Mouse (Mus musculus) intestine, postnatal 0 days (tissue): ENCODE measurements at regions not wholly inside any gene's neighbourhood (a gene's known extent, or its start where the extent isn't known, plus 50 kb on each side); places are given as distances from the start of the nearest gene placed in this dataset.

Experiments
- ATAC-seq: fragments of 200-750 bp; cut with Nextera tagmentation; 2 replicates; pipeline ENCODE4 v1.8.0; 2017; ENCODE audit warnings: mild to moderate bottlenecking, moderate TSS enrichment, moderate library complexity
- H3K27ac ChIP-seq: fragments of 300-500 bp; sonication (generic); 2 replicates; pipeline ENCODE4 v1.5.1; 2014; ENCODE audit warnings: mild to moderate bottlenecking, low read depth, low read length, moderate library complexity
- H3K27me3 ChIP-seq: fragments of 300-500 bp; sonication (generic); replicated peaks from 2 replicates; pipeline ENCODE4 v1.6.1; 2014; ENCODE audit warnings: low read length, mixed read lengths; ENCODE audit not compliant: control insufficient read depth, insufficient read depth
- H3K36me3 ChIP-seq: fragments of 300-500 bp; sonication (generic); 2 replicates; pipeline ENCODE4 v1.6.1; 2014; ENCODE audit warnings: mild to moderate bottlenecking, moderate library complexity; ENCODE audit not compliant: control insufficient read depth, insufficient read depth
- H3K4me1 ChIP-seq: fragments of 300-500 bp; sonication (generic); replicated peaks from 2 replicates; pipeline ENCODE4 v1.6.1; 2014; ENCODE audit warnings: antibody characterized with exemption, low read length, mixed read lengths; ENCODE audit not compliant: control insufficient read depth, insufficient read depth
- H3K4me2 ChIP-seq: fragments of 300-500 bp; sonication (generic); replicated peaks from 2 replicates; pipeline ENCODE4 v1.6.1; 2014; ENCODE audit warnings: low read depth, mild to moderate bottlenecking, moderate library complexity
- H3K4me3 ChIP-seq: fragments of 300-500 bp; sonication (generic); 2 replicates; pipeline ENCODE4 v1.5.1; 2014; ENCODE audit warnings: low read depth, low read length
- H3K9ac ChIP-seq: fragments of 300-500 bp; sonication (generic); 2 replicates; pipeline ENCODE4 v1.6.1; 2014; ENCODE audit warnings: mild to moderate bottlenecking, low read depth, low read length
- H3K9me3 ChIP-seq: fragments of 300-500 bp; sonication (generic); 2 replicates; pipeline ENCODE4 v1.6.1; 2016; ENCODE audit warnings: mixed run types; ENCODE audit not compliant: control insufficient read depth
- CTCF ChIP-seq: sonication (generic); IDR thresholded peaks from 2 replicates; pipeline ENCODE4 v1.5.1; 2016; ENCODE audit warnings: low read depth, mild to moderate bottlenecking, control low read depth, antibody characterized with exemption, moderate library complexity
- WGBS: fragments of 180-500 bp; shearing (Covaris S2); extraction: QIAGEN DNeasy Blood & Tissue Kit; methylation state at CpG from one replicate; pipeline ENCODE4 v1.1.7; 2014; 5-methylcytosine and 5-hydroxymethylcytosine counted together

GRCm38 (mm10) chr1:61099341-61099740 is 121.6 kb downstream of the Icos start:
- Histone ChIP-seq H3K9me3 (no peaks in the 10 kb centered on the region), H3K4me1 (no peaks in the 10 kb centered on the region), H3K4me3 (no peak overlapping the region), H3K9ac (no peak overlapping the region), H3K27ac (no peak overlapping the region), H3K36me3 (no peaks in the 10 kb centered on the region), H3K27me3 (no peaks in the 10 kb centered on the region), H3K4me2 (no peak overlapping the region)
- WGBS, result 31% methylated on average over 5 of the region's 5 CpGs
- no peak for ATAC-seq
- TF ChIP-seq CTCF, result no peak

GRCm38 (mm10) chr1:61101679-61102078 is 124.0 kb downstream of the Icos start:
- TF ChIP-seq CTCF, result peak; percentile 65
- 59% methylated on average over 4 of the region's 4 CpGs for WGBS
- H3K4me1 ChIP-seq, result no peaks in the 10 kb centered on the region
- H3K36me3 ChIP-seq, result no peaks in the 10 kb centered on the region
- ATAC-seq, result no peak
- no peak overlapping the region for H3K9ac ChIP-seq
- no peaks in the 10 kb centered on the region for H3K27me3 ChIP-seq
- no peaks in the 10 kb centered on the region for H3K9me3 ChIP-seq
- no peak overlapping the region for H3K4me2 ChIP-seq
- H3K4me3 ChIP-seq, result no peak overlapping the region
- H3K27ac ChIP-seq, result no peak overlapping the region

- WGBS, result 80% methylated on average over 5 of the region's 5 CpGs
- Histone ChIP-seq H3K4me3 (no peak overlapping the region), H3K27ac (no peak overlapping the region), H3K9ac (no peak overlapping the region), H3K4me2 (no peak overlapping the region), H3K27me3 (no peaks in the 10 kb centered on the region), H3K9me3 (no peaks in the 10 kb centered on the region), H3K36me3 (no peaks in the 10 kb centered on the region), H3K4me1 (no peaks in the 10 kb centered on the region)
- no peak for TF ChIP-seq CTCF
- ATAC-seq, result no peak
Observed at GRCm38 (mm10) chr1:61102346-61102745, 124.6 kb downstream of the Icos start.

- no peak overlapping the region for H3K9ac ChIP-seq
- WGBS, result 68% methylated on average over 12 of the region's 12 CpGs
- H3K27ac ChIP-seq, result no peak overlapping the region
- no peaks in the 10 kb centered on the region for H3K27me3 ChIP-seq
- H3K4me3 ChIP-seq, result no peak overlapping the region
- H3K9me3 ChIP-seq, result no peaks in the 10 kb centered on the region
- ATAC-seq, result no peak
- no peaks in the 10 kb centered on the region for H3K36me3 ChIP-seq
- H3K4me1 ChIP-seq, result no peaks in the 10 kb centered on the region
- no peak for TF ChIP-seq CTCF
- no peak overlapping the region for H3K4me2 ChIP-seq
Observed at GRCm38 (mm10) chr1:61103581-61103980, 125.9 kb downstream of the Icos start.

DNA sequence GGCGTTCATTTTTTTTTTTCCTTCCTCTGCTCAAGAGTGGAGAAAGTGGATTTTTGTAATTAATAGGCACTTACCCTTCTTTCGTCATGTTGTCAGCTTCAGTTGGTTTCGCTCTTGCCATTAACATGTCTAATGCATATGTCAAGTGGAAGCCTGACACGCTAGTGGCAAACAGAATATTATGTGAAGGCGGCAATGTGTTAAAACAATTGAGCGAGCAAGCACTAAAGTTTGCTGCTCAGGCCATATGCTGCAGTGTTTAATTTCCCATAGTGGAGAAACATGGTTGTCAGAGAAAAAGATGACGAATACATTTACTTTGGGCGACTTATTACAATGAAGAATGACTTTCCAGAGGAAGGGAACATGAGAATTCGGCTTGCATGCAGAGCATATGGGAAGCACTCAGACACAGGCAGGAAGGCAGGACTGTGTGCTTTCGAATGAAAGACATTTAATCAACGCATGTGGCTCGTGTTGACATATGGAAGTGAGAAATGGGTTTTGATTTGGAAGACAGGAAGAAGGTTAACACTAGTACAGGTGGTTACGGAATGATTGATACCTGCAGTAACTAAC is 134.1 kb downstream of the Icos start:
- Histone ChIP-seq H3K36me3 (no peaks in the 10 kb centered on the region), H3K9me3 (no peaks in the 10 kb centered on the region), H3K27ac (no peak overlapping the region), H3K4me2 (no peak overlapping the region), H3K27me3 (no peaks in the 10 kb centered on the region), H3K9ac (no peak overlapping the region), H3K4me1 (no peaks in the 10 kb centered on the region), H3K4me3 (no peak overlapping the region)
- no peak for ATAC-seq
- no peak for TF ChIP-seq CTCF
- 87% methylated on average over 13 of the region's 13 CpGs for WGBS

DNA sequence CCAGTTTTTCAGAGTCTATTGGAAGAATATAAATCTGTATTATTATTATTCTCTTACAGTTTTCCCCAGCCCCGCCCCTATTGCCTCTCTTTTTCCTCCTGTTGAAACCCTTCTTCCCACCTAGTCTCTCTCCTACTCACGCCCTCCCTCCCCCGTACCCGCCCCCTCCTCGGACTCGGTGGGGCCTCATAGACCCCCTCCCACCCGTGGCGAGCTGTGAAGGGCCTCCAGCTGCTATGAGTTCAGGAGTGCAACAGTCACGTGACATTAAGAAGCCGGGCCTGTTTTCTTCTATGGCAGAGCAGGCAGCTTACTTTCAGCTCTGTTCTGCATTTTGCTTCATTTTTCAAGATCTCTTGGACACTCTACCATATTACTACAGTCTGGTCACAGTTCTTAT is 139.8 kb downstream of the Icos start:
- Histone ChIP-seq H3K9me3 (no peaks in the 10 kb centered on the region), H3K4me2 (no peak overlapping the region), H3K4me3 (no peak overlapping the region), H3K36me3 (no peaks in the 10 kb centered on the region), H3K27me3 (no peaks in the 10 kb centered on the region), H3K4me1 (no peaks in the 10 kb centered on the region), H3K9ac (no peak overlapping the region), H3K27ac (no peak overlapping the region)
- no peak for TF ChIP-seq CTCF
- 42% methylated on average over 10 of the region's 10 CpGs for whole genome bisulfite sequencing
- no peak for ATAC-seq

DNA sequence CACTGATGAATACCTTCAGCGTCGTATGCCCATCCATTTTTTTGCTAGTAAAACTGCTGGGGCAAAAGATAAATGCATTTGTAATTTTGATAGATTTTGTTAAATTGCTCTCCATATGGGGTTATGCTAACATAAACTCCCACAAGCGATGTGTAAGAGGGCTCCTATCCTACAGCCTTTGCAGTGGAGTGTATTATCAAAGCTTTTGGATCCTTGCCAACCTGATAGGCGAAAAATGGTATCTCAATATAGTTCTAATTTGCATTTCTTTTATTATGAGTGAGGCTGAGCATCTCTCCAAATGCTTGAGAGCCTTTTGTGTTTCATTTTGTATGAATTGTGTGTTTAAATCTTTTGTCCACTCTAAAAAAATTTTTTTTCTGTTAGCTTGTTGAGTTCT is 140.3 kb downstream of the Icos start:
- no peak overlapping the region for H3K4me3 ChIP-seq
- WGBS, result 62% methylated on average over 4 of the region's 4 CpGs
- H3K4me2 ChIP-seq, result no peak overlapping the region
- H3K4me1 ChIP-seq, result no peaks in the 10 kb centered on the region
- H3K27me3 ChIP-seq, result no peaks in the 10 kb centered on the region
- no peak for ATAC-seq
- H3K36me3 ChIP-seq, result no peaks in the 10 kb centered on the region
- no peaks in the 10 kb centered on the region for H3K9me3 ChIP-seq
- no peak overlapping the region for H3K27ac ChIP-seq
- no peak overlapping the region for H3K9ac ChIP-seq
- no peak for TF ChIP-seq CTCF
